Mouse (Mus musculus): Measurements from ENCODE around the gene Ttbk2. TPM values are rescaled to one million over a fixed set of nuclear protein-coding genes. Genes with fewer than 3 reads are reported as not detected.

Gene Ttbk2
- polyA plus RNA-seq, 1 experiment from 2014 or later: 9.8 TPM

GRCm38 (mm10) chr2:120731167-120731862 lies 119.1 kb downstream of the Ttbk2 start:
- peaks cover 25% of the 10 kb centered on the region for H3K36me3 ChIP-seq (ENCODE audit: poor library complexity, severe bottlenecking)
- peak overlapping the region; percentile 61 for H3K4me3 ChIP-seq
- peak overlapping the region; percentile 99 for H3K4me2 ChIP-seq
- no peaks in the 10 kb centered on the region for H3K27me3 ChIP-seq
- peak overlapping the region; percentile 87 for H3K27ac ChIP-seq
- H3K4me1 ChIP-seq: peaks cover 28% of the 10 kb centered on the region
- WGBS: under 1% methylated on average over 59 of the region's 61 CpGs
- peak; percentile 99 for ATAC-seq
- no peaks in the 10 kb centered on the region for H3K9me3 ChIP-seq (replicated peaks)
- H3K9ac ChIP-seq: peak overlapping the region; percentile 90

DNA sequence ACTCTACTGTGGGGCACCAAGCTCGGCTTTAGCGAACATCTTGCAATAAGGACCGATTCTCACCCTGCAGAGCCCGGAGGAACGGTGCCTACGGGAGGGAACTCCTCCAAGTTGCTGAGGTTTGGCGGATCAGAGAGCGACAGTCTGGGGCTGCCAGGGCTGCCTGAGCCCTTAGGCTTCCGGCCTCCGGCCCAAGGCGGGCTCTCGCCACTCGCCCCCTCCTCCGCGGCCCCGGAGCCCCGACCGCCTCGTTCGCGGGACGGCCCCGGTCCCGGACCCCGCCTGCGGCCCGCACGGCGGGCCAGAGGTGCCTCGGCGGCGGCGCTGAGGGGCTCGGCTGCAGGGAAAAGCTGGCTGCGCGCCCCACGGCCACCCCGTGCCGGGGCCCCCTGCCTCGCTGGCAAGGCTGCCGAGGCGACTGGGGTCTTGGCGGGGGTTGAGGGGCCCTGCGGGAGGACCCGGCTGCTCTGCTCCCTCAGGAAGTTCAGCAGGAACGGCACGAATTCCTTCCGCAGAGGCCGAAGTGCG lies 119.7 kb downstream of the Ttbk2 start:
- Histone ChIP-seq H3K4me2 (peak overlapping the region; percentile 99), H3K4me3 (peak overlapping the region; percentile 61), H3K27ac (peak overlapping the region; percentile 87), H3K9me3 (replicated peaks) (no peaks in the 10 kb centered on the region), H3K36me3 (ENCODE audit: poor library complexity, severe bottlenecking) (peaks cover 31% of the 10 kb centered on the region), H3K9ac (peak overlapping the region; percentile 90), H3K27me3 (no peaks in the 10 kb centered on the region), H3K4me1 (peaks cover 28% of the 10 kb centered on the region)
- no peak for ATAC-seq
- WGBS: under 1% methylated on average over 26 of the region's 50 CpGs

GRCm38 (mm10) chr2:120729775-120730585 lies 120.4 kb downstream of the Ttbk2 start:
- peaks cover 38% of the 10 kb centered on the region for H3K36me3 ChIP-seq (ENCODE audit: poor library complexity, severe bottlenecking)
- peak overlapping the region; percentile 61 for H3K4me3 ChIP-seq
- WGBS: 14% methylated on average over 23 of the region's 23 CpGs
- H3K4me2 ChIP-seq: peak overlapping the region; percentile 99
- H3K9me3 ChIP-seq (replicated peaks): no peaks in the 10 kb centered on the region
- no peak for ATAC-seq
- H3K27me3 ChIP-seq: no peaks in the 10 kb centered on the region
- H3K27ac ChIP-seq: no peak overlapping the region
- peak overlapping the region; percentile 90 for H3K9ac ChIP-seq
- H3K4me1 ChIP-seq: peaks cover 28% of the 10 kb centered on the region

- Histone ChIP-seq H3K4me2 (no peak overlapping the region), H3K36me3 (ENCODE audit: poor library complexity, severe bottlenecking) (peaks cover 94% of the 10 kb centered on the region), H3K27ac (no peak overlapping the region), H3K4me3 (no peak overlapping the region), H3K4me1 (peaks cover 9% of the 10 kb centered on the region), H3K9ac (no peak overlapping the region), H3K27me3 (no peaks in the 10 kb centered on the region), H3K9me3 (replicated peaks) (no peaks in the 10 kb centered on the region)
- WGBS: 91% methylated on average over 6 of the region's 6 CpGs
- no peak for ATAC-seq
Observed at GRCm38 (mm10) chr2:120724176-120724575, 126.2 kb downstream of the Ttbk2 start.

GRCm38 (mm10) chr2:120723621-120724020 lies 126.8 kb downstream of the Ttbk2 start:
- ATAC-seq: no peak
- 78% methylated on average over 4 of the region's 4 CpGs for WGBS
- H3K27me3 ChIP-seq: no peaks in the 10 kb centered on the region
- H3K9me3 ChIP-seq (replicated peaks): no peaks in the 10 kb centered on the region
- no peak overlapping the region for H3K27ac ChIP-seq
- H3K36me3 ChIP-seq (ENCODE audit: poor library complexity, severe bottlenecking): peaks cover 98% of the 10 kb centered on the region
- no peak overlapping the region for H3K4me3 ChIP-seq
- no peak overlapping the region for H3K9ac ChIP-seq
- no peak overlapping the region for H3K4me2 ChIP-seq
- peaks cover 3% of the 10 kb centered on the region for H3K4me1 ChIP-seq

DNA sequence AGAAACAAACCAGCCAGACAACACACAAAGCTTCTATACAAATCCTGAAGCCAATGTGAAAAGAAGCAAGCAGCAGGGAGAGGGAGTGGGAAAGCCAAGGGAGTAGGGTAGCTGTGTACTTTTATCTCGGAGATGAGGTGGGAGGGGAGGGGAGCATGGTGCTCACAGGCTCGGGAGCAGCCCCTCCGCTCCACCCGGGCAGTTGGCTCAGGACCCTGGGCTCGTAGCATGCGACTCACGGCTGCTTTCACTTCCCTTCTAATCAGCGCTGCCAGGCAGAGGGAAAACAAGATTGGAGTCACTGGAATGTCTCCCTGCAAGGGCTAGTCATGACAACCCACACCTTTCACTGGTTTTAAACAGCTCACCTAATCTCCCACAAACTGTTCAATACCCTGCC lies 127.9 kb downstream of the Ttbk2 start:
- Histone ChIP-seq H3K36me3 (ENCODE audit: poor library complexity, severe bottlenecking) (peaks cover 98% of the 10 kb centered on the region), H3K9me3 (replicated peaks) (no peaks in the 10 kb centered on the region), H3K4me3 (no peak overlapping the region), H3K4me1 (no peaks in the 10 kb centered on the region), H3K9ac (no peak overlapping the region), H3K27ac (no peak overlapping the region), H3K27me3 (no peaks in the 10 kb centered on the region), H3K4me2 (no peak overlapping the region)
- no peak for ATAC-seq
- 76% methylated on average over 8 of the region's 8 CpGs for WGBS

GRCm38 (mm10) chr2:120721911-120722310 lies 128.5 kb downstream of the Ttbk2 start:
- H3K4me1 ChIP-seq: no peaks in the 10 kb centered on the region
- H3K27ac ChIP-seq: no peak overlapping the region
- no peaks in the 10 kb centered on the region for H3K9me3 ChIP-seq (replicated peaks)
- no peak overlapping the region for H3K4me3 ChIP-seq
- WGBS: 92% methylated on average over 2 of the region's 2 CpGs
- H3K4me2 ChIP-seq: no peak overlapping the region
- no peaks in the 10 kb centered on the region for H3K27me3 ChIP-seq
- H3K9ac ChIP-seq: no peak overlapping the region
- no peak for ATAC-seq
- peaks cover 98% of the 10 kb centered on the region for H3K36me3 ChIP-seq (ENCODE audit: poor library complexity, severe bottlenecking)

DNA sequence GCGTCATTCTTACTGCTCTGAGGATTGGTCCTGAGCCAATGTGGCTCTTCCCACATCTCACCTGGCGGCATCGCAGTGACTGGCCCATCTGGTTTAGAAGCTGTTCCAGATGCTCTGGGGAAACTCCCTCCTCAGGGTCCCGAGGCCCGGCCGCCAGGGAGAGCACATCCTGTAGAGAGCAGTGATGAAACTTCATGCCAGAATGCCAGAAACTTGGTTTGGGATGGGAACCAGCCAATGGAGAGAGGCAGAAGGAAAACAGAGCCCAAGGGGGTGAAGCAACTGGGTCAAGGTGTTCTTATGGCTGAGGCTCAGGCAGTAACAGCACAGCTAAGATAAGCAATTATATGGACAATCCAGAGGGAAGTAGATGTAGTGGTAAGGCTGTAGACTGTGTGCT lies 129.6 kb downstream of the Ttbk2 start:
- Histone ChIP-seq H3K4me1 (no peaks in the 10 kb centered on the region), H3K4me2 (no peak overlapping the region), H3K9ac (no peak overlapping the region), H3K9me3 (replicated peaks) (no peaks in the 10 kb centered on the region), H3K27ac (no peak overlapping the region), H3K4me3 (no peak overlapping the region), H3K27me3 (no peaks in the 10 kb centered on the region), H3K36me3 (ENCODE audit: poor library complexity, severe bottlenecking) (peaks cover 97% of the 10 kb centered on the region)
- 96% methylated on average over 6 of the region's 6 CpGs for WGBS
- no peak for ATAC-seq

DNA sequence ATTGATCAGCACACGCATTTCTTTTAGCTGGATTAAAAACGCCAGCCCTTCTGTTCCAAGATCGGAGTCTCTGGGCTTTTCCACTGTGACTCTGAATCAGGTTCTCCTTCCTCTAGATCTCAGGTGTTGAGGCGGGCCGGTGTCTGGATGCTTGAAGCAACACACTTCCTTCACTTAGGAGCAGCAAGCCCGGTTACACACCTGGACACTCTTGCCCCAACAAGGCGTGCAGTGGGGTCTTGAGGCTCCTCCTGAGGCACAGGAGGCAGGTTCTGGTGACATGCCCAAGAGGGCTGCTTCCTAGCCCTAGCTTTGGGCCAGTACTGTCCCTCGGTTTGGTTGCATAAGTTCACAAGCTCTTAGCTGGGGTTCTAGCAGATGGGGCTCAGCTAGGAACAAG lies 131.9 kb downstream of the Ttbk2 start:
- Histone ChIP-seq H3K36me3 (ENCODE audit: poor library complexity, severe bottlenecking) (peaks cover 94% of the 10 kb centered on the region), H3K9ac (no peak overlapping the region), H3K27ac (no peak overlapping the region), H3K4me1 (no peaks in the 10 kb centered on the region), H3K9me3 (replicated peaks) (no peaks in the 10 kb centered on the region), H3K4me2 (no peak overlapping the region), H3K4me3 (no peak overlapping the region), H3K27me3 (no peaks in the 10 kb centered on the region)
- no peak for ATAC-seq
- 95% methylated on average over 8 of the region's 8 CpGs for WGBS

DNA sequence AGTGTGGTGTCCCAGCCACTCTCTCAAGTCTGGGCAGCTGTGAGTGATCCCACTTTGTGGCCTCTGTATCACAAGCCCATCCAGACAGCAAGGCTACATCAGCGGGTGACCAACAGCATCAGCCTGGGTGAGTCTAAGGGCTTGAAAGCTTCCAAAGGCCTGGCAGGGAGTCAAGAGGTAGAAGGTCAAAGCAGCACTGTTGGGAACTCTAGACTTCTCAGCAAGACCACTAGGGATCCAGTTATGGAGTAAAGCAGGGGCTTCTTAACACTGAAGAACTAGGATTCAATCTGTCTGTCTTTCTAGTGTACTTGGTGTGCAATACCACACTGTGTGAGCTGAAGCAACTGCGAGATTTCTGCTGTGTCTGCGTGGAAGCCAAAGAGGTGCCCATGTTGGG lies 137.0 kb downstream of the Ttbk2 start:
- no peak overlapping the region for H3K27ac ChIP-seq
- no peak overlapping the region for H3K4me2 ChIP-seq
- H3K9ac ChIP-seq: no peak overlapping the region
- ATAC-seq: no peak
- H3K4me3 ChIP-seq: no peak overlapping the region
- WGBS: 92% methylated on average over 3 of the region's 3 CpGs
- no peaks in the 10 kb centered on the region for H3K27me3 ChIP-seq
- H3K36me3 ChIP-seq (ENCODE audit: poor library complexity, severe bottlenecking): peaks cover 64% of the 10 kb centered on the region
- H3K9me3 ChIP-seq (replicated peaks): no peaks in the 10 kb centered on the region
- no peaks in the 10 kb centered on the region for H3K4me1 ChIP-seq

GRCm38 (mm10) chr2:120710948-120711347 lies 139.5 kb downstream of the Ttbk2 start:
- Histone ChIP-seq H3K27ac (no peak overlapping the region), H3K27me3 (no peaks in the 10 kb centered on the region), H3K9me3 (replicated peaks) (no peaks in the 10 kb centered on the region), H3K4me3 (no peak overlapping the region), H3K36me3 (ENCODE audit: poor library complexity, severe bottlenecking) (peaks cover 41% of the 10 kb centered on the region), H3K4me2 (no peak overlapping the region), H3K9ac (no peak overlapping the region), H3K4me1 (no peaks in the 10 kb centered on the region)
- WGBS: 95% methylated on average over 3 of the region's 3 CpGs
- ATAC-seq: no peak

DNA sequence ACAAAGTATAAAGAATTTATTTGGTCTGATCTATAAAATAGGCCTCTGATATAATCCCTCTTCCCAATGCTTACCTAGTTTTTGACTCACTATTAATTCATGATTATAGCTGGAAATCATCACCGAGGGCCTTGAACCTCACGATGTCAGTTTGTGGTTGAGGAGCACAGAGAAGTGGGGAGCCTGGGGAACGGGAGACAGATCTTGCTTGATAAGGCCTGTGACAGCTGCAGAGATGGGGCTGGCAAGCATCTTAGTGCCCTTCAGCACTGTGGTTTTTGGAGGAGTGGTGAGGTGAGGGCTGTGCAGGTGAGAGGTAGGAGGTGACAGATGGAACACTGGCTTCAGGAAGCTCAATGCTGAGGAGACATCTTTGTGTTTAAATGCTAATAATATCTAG lies 140.2 kb downstream of the Ttbk2 start:
- H3K4me3 ChIP-seq: no peak overlapping the region
- H3K27me3 ChIP-seq: no peaks in the 10 kb centered on the region
- no peak overlapping the region for H3K9ac ChIP-seq
- H3K9me3 ChIP-seq (replicated peaks): no peaks in the 10 kb centered on the region
- H3K36me3 ChIP-seq (ENCODE audit: poor library complexity, severe bottlenecking): peaks cover 36% of the 10 kb centered on the region
- no peaks in the 10 kb centered on the region for H3K4me1 ChIP-seq
- ATAC-seq: no peak
- H3K4me2 ChIP-seq: no peak overlapping the region
- 93% methylated on average over 3 of the region's 3 CpGs for WGBS
- no peak overlapping the region for H3K27ac ChIP-seq
